Mouse (Mus musculus): ENCODE data around the gene Rpl23.

DNA sequence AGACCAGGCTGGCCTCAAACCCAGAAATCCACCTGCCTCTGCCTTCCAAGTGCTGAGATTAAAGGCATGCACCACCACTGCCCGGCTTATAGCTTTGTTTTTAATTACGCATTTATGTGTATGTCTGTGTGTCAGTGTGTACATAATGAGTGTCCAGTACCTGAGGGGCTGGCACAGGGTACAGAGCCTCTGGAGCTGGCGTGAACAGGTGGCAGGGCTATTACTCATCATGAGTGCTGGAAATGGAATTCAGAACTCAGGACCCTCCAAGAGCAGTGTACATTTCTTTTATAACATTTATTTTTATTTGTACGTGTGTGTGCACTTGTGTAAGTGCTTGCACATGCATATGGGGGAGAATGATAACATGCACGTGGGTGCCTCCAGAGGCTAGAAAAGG lies 45.6 kb downstream of the Rpl23 start:
- TF ChIP-seq CTCF (IDR thresholded peaks at IDR 0.05; ENCODE audit: borderline replicate concordance, insufficient read depth, low read length) = no peak
- no peak for TF ChIP-seq POLR2A (IDR thresholded peaks at IDR 0.05; ENCODE audit: low read depth, low read length)

Data from embryonic fibroblast, embryonic 13.5 days (primary cell).